ENCODE assay signal across 9 mouse cellular contexts in genomic region chr9:98690839-98691516, GRCm38 (mm10).
DNase-seq lines count a peak whose midpoint lies in the region; ATAC-seq and TF ChIP-seq lines count a peak whose summit lies in the region.
"Had no signal": no experiment of that assay in that cellular context is flagged by ENCODE, and none has a peak within 500 bp of the region (broad histone marks: within the 10 kb centered on the region; RNA-seq: fewer than 3 reads in every experiment).

No protein-coding gene starts in this region.

- WGBS in heart, embryonic 11.5 days (ENCODE audit: insufficient replicate concordance), result 75% methylated on average over 14 of the region's 14 CpGs
- 56% methylated on average over 14 of the region's 14 CpGs for WGBS in kidney, adult 2 months

- no peak overlapping the region for H3K4me3 ChIP-seq in heart, embryonic 11.5 days (ENCODE audit: low read depth, low read length)
- no peak overlapping the region for H3K4me3 ChIP-seq in kidney, adult 2 months (ENCODE audit: insufficient read depth, low read depth, low read length)

- no peaks in the 10 kb centered on the region for H3K4me1 ChIP-seq in heart, embryonic 11.5 days (ENCODE audit: control insufficient read depth, insufficient read depth, low read length)
- no peaks in the 10 kb centered on the region for H3K4me1 ChIP-seq in kidney, adult 2 months (ENCODE audit: control insufficient read depth, insufficient read depth, low read length)

- no peaks in the 10 kb centered on the region for H3K9me3 ChIP-seq in heart, embryonic 11.5 days (replicated peaks; ENCODE audit: control insufficient read depth, low read length)

- no peak for TF ChIP-seq CTCF in kidney, adult 2 months (conservative IDR thresholded peaks at IDR 0.05; ENCODE audit: insufficient read depth, insufficient read length, low read depth, low read length)

- no peak overlapping the region for H3K27ac ChIP-seq in heart, embryonic 11.5 days (ENCODE audit: low read depth, low read length)
- H3K27ac ChIP-seq in kidney, adult 2 months (ENCODE audit: insufficient read depth, low read depth, low read length), result no peak overlapping the region
- H3K27ac ChIP-seq: macrophage had no signal

- TF ChIP-seq POLR2A in kidney, adult 2 months (IDR thresholded peaks at IDR 0.05; ENCODE audit: low read depth, low read length), result no peak

- ATAC-seq in heart, embryonic 11.5 days (replicated peaks; ENCODE audit: insufficient number of reproducible peaks, low FRiP score, low TSS enrichment), result no peak

- no peak overlapping the region for H3K4me2 ChIP-seq in heart, embryonic 11.5 days

- no peak overlapping the region for H3K9ac ChIP-seq in heart, embryonic 11.5 days (ENCODE audit: low read depth, low read length)

- intact Hi-C loops in left cerebral cortex, postnatal 14 days (cut with DNase I), result no loop called here

- DNase-seq in heart, adult 11 months, result peak; percentile 99
- peak; percentile 46 for DNase-seq in R1 (ENCODE audit: low read depth, low spot score)
- DNase-seq in gastrocnemius, adult 18-20 months (ENCODE audit: low spot score), result peak; percentile 72
- DNase-seq in kidney, adult 2 months, result peak; percentile 71
- peak; percentile 57 to 67 for DNase-seq in left cerebral cortex, postnatal 14 days (ENCODE audit: low spot score in 2 of 2)
- DNase-seq in telencephalon, adult 2 months (ENCODE audit: low read depth, low spot score), result peak; percentile 26
- DNase-seq in adipocyte (ENCODE audit: low spot score), result no peak

- H3K27me3 ChIP-seq in heart, embryonic 11.5 days (ENCODE audit: control insufficient read depth, insufficient read depth, low read length), result no peaks in the 10 kb centered on the region
- no peaks in the 10 kb centered on the region for H3K27me3 ChIP-seq in kidney, adult 2 months (replicated peaks; ENCODE audit: control insufficient read depth, insufficient read depth, low read length)

- no peaks in the 10 kb centered on the region for H3K36me3 ChIP-seq in heart, embryonic 11.5 days (ENCODE audit: control insufficient read depth, insufficient read depth, low read length)
- H3K36me3 ChIP-seq in kidney, adult 2 months (ENCODE audit: control insufficient read depth, insufficient read depth, low read length), result no peaks in the 10 kb centered on the region
